Mouse (Mus musculus) cortical plate, adult 2 months (tissue): Measurements from ENCODE around the gene Ctsw.

ENCODE experiments used
- CTCF ChIP-seq: fragments of 200-500 bp; IDR thresholded peaks from 2 replicates; pipeline ENCODE4 v1.5.1; 2011; ENCODE audit warnings: mild to moderate bottlenecking, control low read depth, low read length; ENCODE audit not compliant: insufficient read depth; ENCODE audit errors: extremely low read depth
- POLR2A ChIP-seq: fragments of 200-500 bp; IDR thresholded peaks from 2 replicates; pipeline ENCODE4 v1.6.1; 2011; ENCODE audit warnings: mild to moderate bottlenecking, low read length, control low read depth; ENCODE audit not compliant: insufficient read depth; ENCODE audit errors: extremely low read depth

DNA sequence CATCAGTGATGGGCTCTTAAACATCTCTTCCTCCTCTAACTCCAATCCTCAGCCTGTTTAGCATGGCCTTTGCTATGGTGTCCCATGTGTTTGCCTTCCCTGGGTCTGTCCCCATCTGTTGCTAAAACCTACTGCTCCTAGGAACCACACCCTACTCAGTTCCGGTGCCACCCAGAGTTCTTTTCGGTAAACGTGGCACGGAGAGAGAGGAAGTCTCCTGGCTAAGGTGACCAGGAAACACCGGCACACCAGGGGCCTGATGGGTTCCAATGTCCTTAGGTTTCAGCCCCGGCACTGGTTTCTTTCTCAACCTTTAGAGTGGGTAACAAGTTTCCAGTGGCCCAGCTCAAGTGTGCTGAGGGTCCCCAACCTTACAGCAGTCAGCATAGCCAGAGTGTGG is 47.7 kb downstream of the Ctsw start:
- no peak for TF ChIP-seq CTCF
- TF ChIP-seq POLR2A: no peak
